Mouse (Mus musculus): Measurements from ENCODE around the gene Slc29a4. TPM values are rescaled to one million over a fixed set of nuclear protein-coding genes. Genes with fewer than 3 reads are reported as not detected.

Slc29a4 gene
- polyA plus RNA-seq, 1 experiment from 2014 or later: 6.1 TPM

Other genes with a start within 250 kb of the Slc29a4 start
- 7.8 and 8.8 TPM in 2 replicates for gene Ap5z1, start 228.6 kb upstream of the Slc29a4 start, polyA plus RNA-seq (2015; fragmentation: Nextera tagmentation; extraction: Ambion mirVana)
- 0.15 and 0.21 TPM in 2 replicates for gene Papolb, start 162.4 kb upstream of the Slc29a4 start, polyA plus RNA-seq (2015; fragmentation: Nextera tagmentation; extraction: Ambion mirVana)
- 2.6 and 3.5 TPM in 2 replicates for gene Radil, start 141.4 kb upstream of the Slc29a4 start, polyA plus RNA-seq (2015; fragmentation: Nextera tagmentation; extraction: Ambion mirVana)
- gene Mmd2, start 83.7 kb upstream of the Slc29a4 start, polyA plus RNA-seq (2015; fragmentation: Nextera tagmentation; extraction: Ambion mirVana): 0.35 and 0.59 TPM in 2 replicates
- 40.8 and 44.5 TPM in 2 replicates for gene Wipi2, start 64.8 kb upstream of the Slc29a4 start, polyA plus RNA-seq (2015; fragmentation: Nextera tagmentation; extraction: Ambion mirVana)
- 30.7 and 32.3 TPM in 2 replicates for gene Tnrc18, start 125.2 kb downstream of the Slc29a4 start, polyA plus RNA-seq (2015; fragmentation: Nextera tagmentation; extraction: Ambion mirVana)
- 11.1 and 13.5 TPM in 2 replicates for gene Fbxl18, start 202.9 kb downstream of the Slc29a4 start, polyA plus RNA-seq (2015; fragmentation: Nextera tagmentation; extraction: Ambion mirVana)
- gene Actb, start 214.2 kb downstream of the Slc29a4 start, polyA plus RNA-seq (2015; fragmentation: Nextera tagmentation; extraction: Ambion mirVana): 15,606 and 16,851 TPM in 2 replicates

Measured in lung, embryonic 15.5 days (tissue).